Mouse (Mus musculus) thymus, adult 2 months (tissue): ENCODE results near the gene Atxn1. TPM values are rescaled to one million over a fixed set of nuclear protein-coding genes. Genes with fewer than 3 reads are reported as not detected.
A peak's percentile ranks its signal among the peaks of the same experiment; 100 is the strongest.

Experiments
- DNase-seq: peaks from one replicate; pipeline ENCODE4 v3.0.0; 2021
- H3K27ac ChIP-seq: fragments of 200-500 bp; 2 replicates; pipeline ENCODE4 v1.5.1; 2012; ENCODE audit warnings: low read length, control low read depth; ENCODE audit not compliant: control insufficient read depth, insufficient read depth
- H3K27me3 ChIP-seq: fragments of 200-500 bp; 2 replicates; pipeline ENCODE4 v1.6.1; 2012; ENCODE audit warnings: mild to moderate bottlenecking, low read length, moderate library complexity, mixed read lengths; ENCODE audit not compliant: control insufficient read depth, insufficient read depth
- H3K36me3 ChIP-seq: fragments of 200-500 bp; 2 replicates; pipeline ENCODE4 v1.6.1; 2012; ENCODE audit warnings: mild to moderate bottlenecking, low read length, moderate library complexity; ENCODE audit not compliant: control insufficient read depth, insufficient read depth
- H3K4me1 ChIP-seq: fragments of 200-500 bp; replicated peaks from 2 replicates; pipeline ENCODE4 v1.6.1; 2012; ENCODE audit warnings: low read length; ENCODE audit not compliant: control insufficient read depth, insufficient read depth
- H3K4me3 ChIP-seq: fragments of 200-500 bp; 2 replicates; pipeline ENCODE4 v1.5.1; 2012; ENCODE audit warnings: mild to moderate bottlenecking, low read length, control low read depth, moderate library complexity; ENCODE audit not compliant: control insufficient read depth, insufficient read depth
- CTCF ChIP-seq: fragments of 200-500 bp; IDR thresholded peaks from 2 replicates; pipeline ENCODE4 v1.5.1; 2012; ENCODE audit warnings: mild to moderate bottlenecking, control low read depth, low read length, moderate library complexity, borderline replicate concordance; ENCODE audit not compliant: control insufficient read depth, poor library complexity, insufficient read depth; ENCODE audit errors: extremely low read depth
- POLR2A ChIP-seq: fragments of 200-500 bp; IDR thresholded peaks from 2 replicates; pipeline ENCODE4 v1.6.1; 2012; ENCODE audit warnings: mild to moderate bottlenecking, low read length, control low read depth, moderate library complexity; ENCODE audit not compliant: control insufficient read depth, poor library complexity, insufficient read depth; ENCODE audit errors: extremely low read depth
- WGBS: fragments of 180-500 bp; shearing (Covaris S2); methylation state at CpG from one replicate; pipeline ENCODE4 v1.1.7; 2018; 5-methylcytosine and 5-hydroxymethylcytosine counted together
- polyA plus RNA-seq: library from polyadenylated mRNA; depleted of rRNA; stranded (reverse); fragments of >200 nt; gene quantifications from 2 replicates; pipeline ENCODE4 v1.2.3, GENCODE M21; 2012

Atxn1 gene
- polyA plus RNA-seq, 1 experiment, result 13.5 TPM

- no peaks in the 10 kb centered on the region for H3K36me3 ChIP-seq
- TF ChIP-seq POLR2A (no peak), CTCF (no peak)
- H3K4me3 ChIP-seq, result no peak overlapping the region
- WGBS, result 97% methylated on average over 1 of the region's 1 CpGs
- H3K27ac ChIP-seq, result no peak overlapping the region
- peaks cover 19% of the 10 kb centered on the region for H3K4me1 ChIP-seq
- no peak for DNase-seq
- H3K27me3 ChIP-seq, result no peaks in the 10 kb centered on the region
Observed at GRCm38 (mm10) chr13:45923086-45923485, 41.7 kb downstream of the Atxn1 start.

- DNase-seq, result peak; percentile 54
- Histone ChIP-seq H3K4me3 (no peak overlapping the region), H3K36me3 (no peaks in the 10 kb centered on the region), H3K27ac (no peak overlapping the region), H3K27me3 (no peaks in the 10 kb centered on the region), H3K4me1 (peaks cover 19% of the 10 kb centered on the region)
- no peak for TF ChIP-seq CTCF
- TF ChIP-seq POLR2A, result no peak
- 0% methylated on average over 9 of the region's 9 CpGs for WGBS
Observed at GRCm38 (mm10) chr13:45922467-45922866, 42.3 kb downstream of the Atxn1 start.

GRCm38 (mm10) chr13:45918956-45919711 is 45.7 kb downstream of the Atxn1 start:
- 77% methylated on average over 14 of the region's 15 CpGs for WGBS
- Histone ChIP-seq H3K27me3 (no peaks in the 10 kb centered on the region), H3K4me3 (no peak overlapping the region), H3K4me1 (peaks cover 14% of the 10 kb centered on the region), H3K36me3 (no peaks in the 10 kb centered on the region), H3K27ac (no peak overlapping the region)
- TF ChIP-seq CTCF, result no peak
- TF ChIP-seq POLR2A, result no peak
- no peak for DNase-seq

GRCm38 (mm10) chr13:45918006-45918380 is 46.8 kb downstream of the Atxn1 start:
- Histone ChIP-seq H3K36me3 (no peaks in the 10 kb centered on the region), H3K4me3 (no peak overlapping the region), H3K27ac (no peak overlapping the region), H3K27me3 (no peaks in the 10 kb centered on the region), H3K4me1 (peaks cover 8% of the 10 kb centered on the region)
- no peak for DNase-seq
- TF ChIP-seq CTCF (no peak), POLR2A (no peak)
- 96% methylated on average over 12 of the region's 12 CpGs for WGBS

GRCm38 (mm10) chr13:45917058-45918005 is 47.5 kb downstream of the Atxn1 start:
- no peak for TF ChIP-seq POLR2A
- TF ChIP-seq CTCF, result no peak
- no peak overlapping the region for H3K27ac ChIP-seq
- DNase-seq, result no peak
- WGBS, result 96% methylated on average over 21 of the region's 21 CpGs
- H3K4me1 ChIP-seq, result 0 out of 2 replicates have a peak, but pooled peaks cover 3% of the 10 kb centered on the region
- H3K27me3 ChIP-seq, result no peaks in the 10 kb centered on the region
- no peaks in the 10 kb centered on the region for H3K36me3 ChIP-seq
- no peak overlapping the region for H3K4me3 ChIP-seq

GRCm38 (mm10) chr13:45915921-45916320 is 48.9 kb downstream of the Atxn1 start:
- WGBS, result 96% methylated on average over 3 of the region's 3 CpGs
- no peak for TF ChIP-seq POLR2A
- TF ChIP-seq CTCF, result no peak
- Histone ChIP-seq H3K4me3 (no peak overlapping the region), H3K27me3 (no peaks in the 10 kb centered on the region), H3K4me1 (peaks cover 13% of the 10 kb centered on the region), H3K36me3 (no peaks in the 10 kb centered on the region), H3K27ac (no peak overlapping the region)
- no peak for DNase-seq
